ENCODE assay signal across 11 mouse cellular contexts in genomic region chr6:52802181-52802580, GRCm38 (mm10).
A peak's percentile ranks its signal among the peaks of the same experiment; 100 is the strongest.
DNase-seq lines count a peak whose midpoint lies in the region; ATAC-seq and TF ChIP-seq lines count a peak whose summit lies in the region.
"Had no signal": no experiment of that assay in that cellular context is flagged by ENCODE, and none has a peak within 500 bp of the region (broad histone marks: within the 10 kb centered on the region; RNA-seq: fewer than 3 reads in every experiment).

No protein-coding gene starts in this region.

- no peak overlapping the region for H3K27ac ChIP-seq in embryonic facial prominence, embryonic 11.5 days (replicated peaks; ENCODE audit: low read depth, low read length)
- H3K27ac ChIP-seq in hindbrain, embryonic 14.5 days: no peak overlapping the region
- no peak overlapping the region for H3K27ac ChIP-seq in forebrain, embryonic 15.5 days (replicated peaks)
- H3K27ac ChIP-seq: hindbrain, embryonic 10.5 days had no signal

- H3K27me3 ChIP-seq in embryonic facial prominence, embryonic 11.5 days (ENCODE audit: control insufficient read depth, insufficient read depth, low read length): no peaks in the 10 kb centered on the region
- no peaks in the 10 kb centered on the region for H3K27me3 ChIP-seq in hindbrain, embryonic 14.5 days (ENCODE audit: control insufficient read depth, insufficient read depth, low read length)
- no peaks in the 10 kb centered on the region for H3K27me3 ChIP-seq in forebrain, embryonic 15.5 days

- H3K9ac ChIP-seq in embryonic facial prominence, embryonic 11.5 days (replicated peaks; ENCODE audit: low read length): no peak overlapping the region
- no peak overlapping the region for H3K9ac ChIP-seq in hindbrain, embryonic 14.5 days
- no peak overlapping the region for H3K9ac ChIP-seq in forebrain, embryonic 15.5 days (replicated peaks)

- no peak overlapping the region for H3K4me3 ChIP-seq in embryonic facial prominence, embryonic 11.5 days (ENCODE audit: low read depth, low read length)
- H3K4me3 ChIP-seq in lung, adult 2 months (replicated peaks; ENCODE audit: extremely low read depth, low read depth, low read length): no peak overlapping the region
- H3K4me3 ChIP-seq in hindbrain, embryonic 14.5 days (replicated peaks; ENCODE audit: low read length): no peak overlapping the region
- H3K4me3 ChIP-seq in forebrain, embryonic 15.5 days: no peak overlapping the region
- H3K4me3 ChIP-seq: hindbrain, embryonic 10.5 days; myocyte had no signal

- 29% methylated on average over 9 of the region's 9 CpGs for WGBS in embryonic facial prominence, embryonic 11.5 days
- 30% methylated on average over 9 of the region's 9 CpGs for WGBS in lung, adult 2 months
- 46% methylated on average over 9 of the region's 9 CpGs for WGBS in hindbrain, embryonic 14.5 days
- 38% methylated on average over 9 of the region's 9 CpGs for WGBS in forebrain, embryonic 15.5 days

- peak; percentile 79 for DNase-seq in R1 (ENCODE audit: low read depth, low spot score)
- peak; percentile 66 for DNase-seq in embryonic facial prominence, embryonic 11.5 days (ENCODE audit: low spot score)
- peak; percentile 45 for DNase-seq in induced T-regulatory cell, adult 2 months (ENCODE audit: low read depth)
- peak; percentile 21 for DNase-seq in lung, adult 2 months
- no peak for DNase-seq in hindbrain, embryonic 14.5 days (ENCODE audit: low spot score)
- no peak for DNase-seq in left cerebral cortex, postnatal 25 days (ENCODE audit: low spot score in 2 of 2)
- DNase-seq in cerebellum, adult 18-20 months: no peak
- DNase-seq: thymus, postnatal 25 days had no signal

- H3K36me3 ChIP-seq in embryonic facial prominence, embryonic 11.5 days (replicated peaks; ENCODE audit: control insufficient read depth, insufficient read depth, low read depth, low read length): no peaks in the 10 kb centered on the region
- no peaks in the 10 kb centered on the region for H3K36me3 ChIP-seq in hindbrain, embryonic 14.5 days (replicated peaks; ENCODE audit: control insufficient read depth, insufficient read depth)
- no peaks in the 10 kb centered on the region for H3K36me3 ChIP-seq in forebrain, embryonic 15.5 days
- H3K36me3 ChIP-seq: hindbrain, embryonic 10.5 days had no signal

- no peaks in the 10 kb centered on the region; the same call in 1 of the 2 replicates for H3K4me1 ChIP-seq in embryonic facial prominence, embryonic 11.5 days (ENCODE audit: control insufficient read depth, insufficient read depth, low read length)
- H3K4me1 ChIP-seq in lung, adult 2 months (ENCODE audit: control insufficient read depth, insufficient read depth, low read length): no peaks in the 10 kb centered on the region
- H3K4me1 ChIP-seq in hindbrain, embryonic 14.5 days (replicated peaks; ENCODE audit: control insufficient read depth, insufficient read depth, low read length): no peaks in the 10 kb centered on the region; the same call in 1 of the 2 replicates
- peaks cover 6% of the 10 kb centered on the region for H3K4me1 ChIP-seq in forebrain, embryonic 15.5 days

- TF ChIP-seq CTCF in lung, adult 2 months (IDR thresholded peaks at IDR 0.05; ENCODE audit: insufficient read depth, low read length): no peak

- TF ChIP-seq POLR2A in lung, adult 2 months (IDR thresholded peaks at IDR 0.05; ENCODE audit: borderline replicate concordance, extremely low read depth, low read depth, low read length): peak; percentile 47; the same call in 1 of the 2 replicates

- no peak for ATAC-seq in embryonic facial prominence, embryonic 11.5 days (replicated peaks; ENCODE audit: insufficient number of reproducible peaks, low FRiP score, low TSS enrichment, low read depth)
- ATAC-seq in hindbrain, embryonic 14.5 days (ENCODE audit: low FRiP score): no peak
- no peak for ATAC-seq in forebrain, embryonic 15.5 days (replicated peaks)

- H3K9me3 ChIP-seq in embryonic facial prominence, embryonic 11.5 days (replicated peaks; ENCODE audit: control insufficient read depth, low read length): no peaks in the 10 kb centered on the region
- no peaks in the 10 kb centered on the region for H3K9me3 ChIP-seq in hindbrain, embryonic 14.5 days (ENCODE audit: control insufficient read depth, low read length)
- H3K9me3 ChIP-seq in forebrain, embryonic 15.5 days: no peaks in the 10 kb centered on the region
- H3K9me3 ChIP-seq: hindbrain, embryonic 10.5 days had no signal

- no peak overlapping the region for H3K4me2 ChIP-seq in embryonic facial prominence, embryonic 11.5 days (ENCODE audit: low read depth, low read length)
- H3K4me2 ChIP-seq in hindbrain, embryonic 14.5 days (replicated peaks): no peak overlapping the region
- H3K4me2 ChIP-seq in forebrain, embryonic 15.5 days (replicated peaks): no peak overlapping the region

- intact Hi-C loops in left cerebral cortex, postnatal 25 days (cut with DNase I): no loop called here

Comparison
In these comparisons a context has a peak if more than half of its experiments do, and no peak if none do; other contexts are left out.
1. DNase-seq: peak in R1 (single experiment), embryonic facial prominence, embryonic 11.5 days (single experiment), induced T-regulatory cell, adult 2 months (single experiment) and lung, adult 2 months (single experiment); none in hindbrain, embryonic 14.5 days (single experiment), left cerebral cortex, postnatal 25 days (0 of 2) and cerebellum, adult 18-20 months (0 of 2).